Mouse (Mus musculus): ENCODE measurements around the gene Slc6a15.

The Slc6a15 gene

GRCm38 (mm10) chr10:103367371-103368295, at the start of gene Slc6a15:
Gene Slc6a15 (plus strand): TSS chr10:103367783.
- no peak for DNase-seq (ENCODE audit: low read depth, low spot score)

- no peak for DNase-seq (ENCODE audit: low read depth, low spot score)
These were observed 45.6 kb upstream of the Slc6a15 start for GRCm38 (mm10) chr10:103321941-103322340.

GRCm38 (mm10) chr10:103323386-103323785, 44.2 kb upstream of the Slc6a15 start:
- DNase-seq (ENCODE audit: low read depth, low spot score) = no peak

GRCm38 (mm10) chr10:103334306-103334705, 33.3 kb upstream of the Slc6a15 start:
- DNase-seq (ENCODE audit: low read depth, low spot score) = no peak

- no peak for DNase-seq (ENCODE audit: low read depth, low spot score)
These were observed 27.7 kb upstream of the Slc6a15 start for GRCm38 (mm10) chr10:103339928-103340327.

- no peak for DNase-seq (ENCODE audit: low read depth, low spot score)
These were observed 20.8 kb upstream of the Slc6a15 start for GRCm38 (mm10) chr10:103346797-103347196.

- DNase-seq (ENCODE audit: low read depth, low spot score) = no peak
These were observed 905 bp downstream of the Slc6a15 start for GRCm38 (mm10) chr10:103368296-103369080.

GRCm38 (mm10) chr10:103369081-103369420, 1.5 kb downstream of the Slc6a15 start:
- DNase-seq (ENCODE audit: low read depth, low spot score) = no peak

- no peak for DNase-seq (ENCODE audit: low read depth, low spot score)
These were observed 34.6 kb downstream of the Slc6a15 start for GRCm38 (mm10) chr10:103402171-103402570.

- DNase-seq (ENCODE audit: low read depth, low spot score) = no peak
These were observed 60.1 kb downstream of the Slc6a15 start for GRCm38 (mm10) chr10:103427717-103428116.

- DNase-seq (ENCODE audit: low read depth, low spot score) = no peak
These were observed 75.0 kb downstream of the Slc6a15 start for GRCm38 (mm10) chr10:103442588-103442987.

- peak; percentile 28 for DNase-seq (ENCODE audit: low read depth, low spot score)
These were observed 75.5 kb downstream of the Slc6a15 start for GRCm38 (mm10) chr10:103443070-103443469.

- DNase-seq (ENCODE audit: low read depth, low spot score) = no peak
These were observed 80.8 kb downstream of the Slc6a15 start for GRCm38 (mm10) chr10:103448340-103448739.

GRCm38 (mm10) chr10:103457896-103458295, 90.3 kb downstream of the Slc6a15 start:
- no peak for DNase-seq (ENCODE audit: low read depth, low spot score)

All from CD4-positive, CD25-positive, alpha-beta regulatory T cell, adult 2 months (primary cell).